Mouse (Mus musculus) G1E-ER4 (cell line): ENCODE data around the gene Slitrk2. TPM values are rescaled to one million over a fixed set of nuclear protein-coding genes. Genes with fewer than 3 reads are reported as not detected.

ENCODE experiments used
- GATA1 ChIP-seq: IDR thresholded peaks from one replicate; pipeline ENCODE4 v1.8.0; 2012; ENCODE audit warnings: low read length, inconsistent platforms
- polyA plus RNA-seq: library from polyadenylated mRNA; stranded (reverse); fragments of >175 nt; gene quantifications from 2 replicates; pipeline ENCODE4 v1.2.3, GENCODE M21; 2012

The Slitrk2 gene
- not detected in 2 replicates for polyA plus RNA-seq

DNA sequence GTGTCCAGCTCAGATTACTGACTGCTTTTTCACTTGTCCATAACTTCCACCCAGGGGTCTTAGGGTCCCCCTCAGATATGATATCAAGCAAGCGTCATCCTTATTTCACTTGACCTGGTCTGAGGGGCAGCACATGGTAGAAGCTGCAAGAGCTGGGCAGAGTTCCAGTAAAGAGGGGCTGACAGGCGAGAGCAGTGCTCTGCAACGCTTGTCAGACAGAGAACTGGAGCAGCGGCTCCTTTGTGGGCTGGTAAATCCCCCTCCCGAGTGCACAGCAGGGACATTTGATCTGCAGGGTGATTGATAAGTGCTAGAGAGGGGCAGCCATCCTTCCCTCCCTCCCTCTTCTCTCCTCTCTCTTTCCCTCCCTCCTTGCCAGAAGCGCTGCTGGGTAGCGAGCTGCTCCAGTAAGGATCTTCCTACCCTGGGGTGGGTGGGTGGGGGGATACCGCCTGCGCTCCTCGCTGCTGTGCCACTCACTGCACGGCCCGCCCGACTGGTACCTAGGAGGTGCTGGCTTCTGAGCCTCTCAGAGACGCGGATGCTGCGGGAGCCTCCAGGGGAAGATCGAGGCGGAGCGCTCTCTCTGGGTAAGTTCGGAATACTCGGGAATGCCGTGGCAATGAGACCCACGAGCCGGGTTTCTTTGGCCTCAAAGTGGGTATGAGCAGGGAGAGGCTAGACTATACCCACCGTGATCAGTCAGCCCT lies at the start of gene Slitrk2:
Slitrk2 (plus strand) TSS at position 408 of the 710 bp plus-strand sequence.
- TF ChIP-seq GATA1, result no peak

GRCm38 (mm10) chrX:66605490-66605889 lies 43.6 kb upstream of the Slitrk2 start:
- no peak for TF ChIP-seq GATA1

DNA sequence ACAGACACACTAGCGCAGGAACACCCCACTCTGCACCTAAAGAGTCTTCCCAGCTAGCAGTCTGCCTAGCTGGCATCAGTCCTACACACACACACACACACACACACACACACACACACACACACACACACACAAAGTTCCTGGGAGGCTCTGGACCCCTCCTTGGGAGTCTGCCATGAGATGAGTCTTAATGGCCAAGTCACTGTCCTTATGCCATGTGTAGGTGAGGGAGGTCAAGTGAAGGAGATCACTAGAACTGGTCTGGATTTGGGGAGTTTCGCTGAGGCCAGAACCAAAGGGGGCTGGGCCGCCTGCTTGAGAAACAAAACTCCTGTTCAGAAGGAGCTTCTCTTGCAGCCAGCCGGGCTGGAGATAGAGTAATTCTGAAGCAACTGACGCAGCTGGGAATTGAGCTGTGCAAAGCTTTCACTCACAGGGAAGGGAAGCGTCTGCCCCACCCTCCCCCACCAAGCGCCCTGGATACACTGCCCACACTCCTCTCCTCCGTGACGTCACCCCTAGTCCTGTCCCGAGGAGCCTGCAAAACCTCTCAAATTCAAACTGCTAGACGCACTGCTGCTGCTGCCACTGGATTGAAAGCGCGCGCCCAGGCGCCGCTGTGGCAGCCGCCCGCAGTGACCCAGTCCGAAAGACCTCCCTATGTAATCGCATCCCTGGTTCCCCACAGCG lies 3.5 kb downstream of the Slitrk2 start:
- TF ChIP-seq GATA1, result no peak

GRCm38 (mm10) chrX:66657365-66657764 lies 8.2 kb downstream of the Slitrk2 start:
- no peak for TF ChIP-seq GATA1

DNA sequence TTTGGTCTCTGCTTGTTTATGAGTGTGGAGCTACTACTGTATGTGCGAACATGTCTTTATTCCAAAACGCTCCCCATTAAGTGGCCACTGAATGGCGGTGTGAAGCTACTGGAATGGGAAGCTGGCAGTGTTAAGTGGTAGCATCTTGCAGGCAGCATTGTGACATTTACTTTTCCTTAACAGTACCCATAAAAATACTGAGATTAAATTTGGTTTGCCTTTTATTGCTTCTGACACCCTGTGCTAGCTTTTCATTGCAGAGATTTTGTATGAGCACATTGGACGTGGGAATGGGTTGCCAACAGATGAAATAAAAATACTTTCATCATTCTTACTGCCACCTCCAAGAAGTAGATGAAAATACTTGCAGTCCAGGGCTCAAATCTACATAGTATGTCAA lies 27.8 kb downstream of the Slitrk2 start:
- no peak for TF ChIP-seq GATA1

DNA sequence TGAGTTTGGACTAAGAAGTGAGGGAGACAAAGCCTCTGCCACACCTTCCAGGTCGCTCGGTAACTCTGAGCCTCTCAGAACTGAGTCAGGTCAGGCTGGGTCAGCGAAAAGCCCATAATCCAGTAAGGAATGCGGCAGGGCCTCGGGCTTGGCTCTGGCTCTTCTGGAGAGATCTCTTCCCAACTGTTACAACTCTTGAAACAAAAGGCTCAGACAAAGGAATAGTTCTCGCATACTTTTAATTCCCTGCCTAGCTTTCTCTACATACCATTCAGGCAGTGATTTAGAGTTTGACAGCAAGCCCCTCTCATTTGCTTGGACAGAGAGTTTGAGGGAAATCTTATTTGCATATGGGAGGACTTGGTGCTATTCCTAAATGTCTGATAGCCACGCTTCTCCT lies 29.5 kb downstream of the Slitrk2 start:
- TF ChIP-seq GATA1, result no peak
